Mouse (Mus musculus) brain, embryonic 14.5 days (tissue): ENCODE measurements around the gene Prrg2. TPM values are rescaled to one million over a fixed set of nuclear protein-coding genes. Genes with fewer than 3 reads are reported as not detected.

Experiments
- DNase-seq: peaks from one replicate; pipeline ENCODE4 v3.0.0-alpha.2; 2011; ENCODE audit warnings: low read depth
- CTCF ChIP-seq: fragments of 200-500 bp; IDR thresholded peaks from 2 replicates; pipeline ENCODE4 v1.5.1; 2012; ENCODE audit warnings: inconsistent platforms, mild to moderate bottlenecking, moderate library complexity, borderline replicate concordance; ENCODE audit not compliant: insufficient read depth, insufficient read length; ENCODE audit errors: extremely low read depth
- POLR2A ChIP-seq: fragments of 200-500 bp; IDR thresholded peaks from 2 replicates; pipeline ENCODE4 v1.6.1; 2012; ENCODE audit warnings: mild to moderate bottlenecking, inconsistent platforms, borderline replicate concordance; ENCODE audit not compliant: poor library complexity, insufficient read depth, insufficient read length, severe bottlenecking; ENCODE audit errors: extremely low read depth
- polyA plus RNA-seq: library from polyadenylated mRNA; depleted of rRNA; stranded (reverse); fragments of >200 nt; gene quantifications from 2 replicates; pipeline ENCODE4 v1.2.3, GENCODE M21; 2012

Gene Prrg2
- polyA plus RNA-seq, 1 experiment: 25.0 TPM

DNA sequence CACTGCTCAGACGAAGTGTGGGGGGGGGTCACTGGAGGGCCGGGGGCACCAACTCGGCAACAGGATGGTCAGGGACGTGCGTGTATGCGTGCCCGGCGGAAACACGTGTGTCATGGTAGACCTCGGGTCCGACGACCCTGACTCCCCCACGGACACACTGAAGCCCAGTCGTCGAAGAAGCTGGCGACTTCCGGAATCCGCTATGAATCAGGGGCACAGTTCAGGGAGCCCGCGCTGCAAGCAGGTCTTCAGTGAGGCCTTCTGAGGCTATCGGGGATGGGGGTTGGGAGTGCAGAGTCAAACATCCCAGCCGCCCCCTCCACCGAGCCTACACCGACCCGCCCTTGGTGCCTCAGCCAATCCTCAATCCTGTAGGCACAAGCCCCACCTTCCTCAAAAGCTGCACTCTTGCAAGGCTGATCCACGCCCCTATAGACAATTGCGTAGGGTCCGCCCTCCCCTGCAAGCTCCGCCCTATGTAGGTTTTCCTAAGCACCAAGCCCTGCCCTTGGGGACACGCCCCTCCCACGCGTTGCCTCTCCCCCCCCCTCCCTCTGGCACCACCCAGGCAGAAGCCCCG is 8.5 kb downstream of the Prrg2 start:
- peak; percentile 99 for DNase-seq
- TF ChIP-seq CTCF (no peak), POLR2A (peak; percentile 29; the same call in 1 of the 2 replicates)

DNA sequence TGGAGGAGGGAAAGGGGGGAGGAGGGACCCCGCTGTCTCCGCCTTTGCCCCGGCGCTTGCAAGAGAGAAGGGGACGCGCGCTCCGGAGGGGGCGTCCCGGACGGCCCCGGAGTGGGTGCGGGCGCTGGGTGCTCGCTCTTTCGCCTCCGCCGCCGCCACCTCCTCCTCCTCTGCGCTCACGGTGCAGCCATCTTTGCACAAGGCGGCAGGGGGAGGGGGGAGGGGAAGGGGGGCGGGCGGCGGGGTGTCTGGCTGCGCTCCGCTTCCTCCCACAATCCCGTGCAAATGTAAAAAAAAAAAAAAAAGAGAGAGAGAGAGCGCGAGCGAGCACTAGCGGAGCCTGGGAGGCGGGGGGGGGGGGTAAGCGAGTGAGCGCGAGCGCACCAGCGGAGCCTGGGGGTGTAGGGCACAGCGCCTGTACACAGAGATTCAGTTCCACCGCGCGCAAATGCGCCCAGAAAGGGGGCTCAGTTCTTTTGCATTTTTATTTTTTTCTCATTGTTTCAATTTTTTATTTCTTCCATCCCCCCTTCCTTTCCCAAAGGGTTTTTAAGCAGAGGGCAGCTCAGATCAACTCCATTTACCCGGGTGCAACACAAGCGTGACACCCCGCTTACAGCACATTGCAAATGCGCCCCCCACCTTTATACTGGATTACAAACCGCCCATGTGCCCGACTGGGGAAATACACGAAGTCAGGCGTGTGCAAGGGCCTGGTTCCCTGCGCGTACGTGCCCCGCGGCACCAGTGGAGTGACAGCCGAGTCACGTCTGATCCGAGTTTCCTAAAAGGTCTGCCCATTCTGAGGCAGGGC is 9.2 kb downstream of the Prrg2 start:
- TF ChIP-seq POLR2A: peak; percentile 23
- TF ChIP-seq CTCF: no peak
- peak; percentile 95 for DNase-seq

DNA sequence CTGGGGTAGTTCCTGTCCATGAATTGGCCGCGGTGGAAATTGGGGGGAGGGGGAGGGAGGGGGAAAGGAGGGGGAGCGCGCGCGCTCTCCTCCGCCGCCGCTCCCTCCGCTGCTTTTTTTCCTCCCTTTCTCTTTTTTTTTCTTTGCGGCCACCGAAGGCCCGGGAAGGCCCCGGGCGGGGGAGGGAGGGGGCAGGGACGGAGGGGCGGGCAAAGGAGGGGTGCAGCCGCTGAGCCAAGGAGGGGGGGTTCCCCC is 9.7 kb downstream of the Prrg2 start, which contains the start of gene Prr12:
Gene Prr12, minus strand, starts transcription at position 20 of the 255 bp plus-strand sequence.
- TF ChIP-seq CTCF (no peak), POLR2A (no peak)
- DNase-seq: peak; percentile 90

DNA sequence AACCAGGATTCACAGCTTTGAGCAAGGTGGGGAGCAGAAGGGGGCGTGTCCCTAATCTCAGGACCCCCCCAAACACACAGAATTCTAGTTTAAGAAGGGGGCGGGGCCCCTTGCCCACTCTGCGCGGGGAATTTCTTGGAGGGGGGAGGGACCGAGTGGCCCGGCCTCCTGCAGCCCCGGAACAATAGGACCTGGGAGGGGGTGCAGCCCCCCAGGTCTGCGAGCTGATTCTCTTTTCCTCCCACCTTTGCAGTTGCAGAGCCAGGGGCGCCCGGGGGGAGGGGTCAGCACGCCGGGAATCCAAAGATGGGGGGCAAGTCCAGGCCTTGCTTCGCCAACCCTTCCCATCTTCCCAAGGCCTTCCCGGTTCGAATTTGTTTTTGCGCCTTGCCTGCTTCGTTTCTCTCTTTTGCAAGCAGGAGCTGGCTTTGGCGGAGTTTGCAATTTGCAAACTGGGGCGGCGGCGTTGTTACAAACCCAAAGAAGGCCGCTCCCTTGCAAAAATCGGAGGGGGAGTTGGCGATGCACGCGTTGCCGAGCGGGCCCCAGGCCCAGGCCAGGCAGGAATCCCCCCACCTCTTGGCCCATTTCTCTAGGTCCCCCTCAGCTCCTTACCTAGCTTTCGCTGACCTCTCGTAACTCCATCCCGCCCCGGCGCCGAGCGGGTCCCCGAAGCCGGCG is 10.2 kb downstream of the Prrg2 start:
- TF ChIP-seq CTCF (no peak), POLR2A (no peak)
- no peak for DNase-seq

DNA sequence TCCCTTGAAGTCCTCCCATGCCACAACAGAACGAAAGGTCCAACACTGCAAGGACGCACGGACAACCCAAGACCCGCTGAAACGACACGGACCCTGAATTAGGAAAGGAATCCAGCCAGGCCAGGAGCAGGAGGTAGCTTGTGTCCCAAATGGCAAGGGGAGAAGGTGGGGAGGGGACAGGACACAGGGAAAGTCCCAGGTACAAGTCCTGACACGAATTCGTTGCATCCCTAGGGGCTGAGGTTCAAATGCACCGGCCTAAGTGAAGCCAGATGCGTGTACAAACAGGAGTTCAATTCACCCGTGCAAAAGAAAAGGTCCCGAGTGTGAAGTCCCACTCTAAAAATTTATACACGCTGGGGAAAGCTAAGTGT is 10.9 kb downstream of the Prrg2 start:
- TF ChIP-seq CTCF (no peak), POLR2A (no peak)
- no peak for DNase-seq

DNA sequence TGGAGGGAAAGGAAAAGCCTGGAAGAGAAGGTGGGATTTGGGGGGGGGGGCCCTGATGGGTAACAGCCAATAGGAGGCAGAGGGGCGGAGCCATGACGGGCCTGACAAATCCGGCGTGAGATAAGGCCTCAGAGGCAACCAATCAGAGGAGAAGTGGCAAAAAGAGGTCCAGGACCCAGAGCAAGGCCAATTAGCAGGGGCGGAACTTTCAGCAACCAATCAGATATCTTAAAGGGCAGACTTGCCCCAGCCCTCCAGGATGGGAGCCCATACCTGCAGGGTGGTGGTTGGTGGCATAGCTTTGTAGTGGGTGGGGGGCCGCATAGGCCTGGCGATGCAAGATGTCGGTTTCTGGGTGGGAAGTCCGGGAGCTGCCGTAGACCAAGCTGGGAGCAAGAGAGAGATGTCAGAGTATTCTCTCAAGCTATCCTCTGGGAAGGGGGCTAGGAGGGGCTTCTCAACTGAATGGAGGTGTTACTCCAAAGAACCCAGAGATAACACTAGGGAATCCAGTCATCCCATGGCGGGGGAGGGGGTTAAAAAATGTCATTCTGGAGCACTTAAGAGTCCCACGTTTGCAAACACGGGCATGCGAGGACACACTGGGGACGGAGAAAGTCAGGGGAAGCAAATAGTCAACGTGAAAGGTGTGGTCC is 11.4 kb downstream of the Prrg2 start:
- DNase-seq: peak; percentile 98
- TF ChIP-seq CTCF: no peak
- no peak for TF ChIP-seq POLR2A

DNA sequence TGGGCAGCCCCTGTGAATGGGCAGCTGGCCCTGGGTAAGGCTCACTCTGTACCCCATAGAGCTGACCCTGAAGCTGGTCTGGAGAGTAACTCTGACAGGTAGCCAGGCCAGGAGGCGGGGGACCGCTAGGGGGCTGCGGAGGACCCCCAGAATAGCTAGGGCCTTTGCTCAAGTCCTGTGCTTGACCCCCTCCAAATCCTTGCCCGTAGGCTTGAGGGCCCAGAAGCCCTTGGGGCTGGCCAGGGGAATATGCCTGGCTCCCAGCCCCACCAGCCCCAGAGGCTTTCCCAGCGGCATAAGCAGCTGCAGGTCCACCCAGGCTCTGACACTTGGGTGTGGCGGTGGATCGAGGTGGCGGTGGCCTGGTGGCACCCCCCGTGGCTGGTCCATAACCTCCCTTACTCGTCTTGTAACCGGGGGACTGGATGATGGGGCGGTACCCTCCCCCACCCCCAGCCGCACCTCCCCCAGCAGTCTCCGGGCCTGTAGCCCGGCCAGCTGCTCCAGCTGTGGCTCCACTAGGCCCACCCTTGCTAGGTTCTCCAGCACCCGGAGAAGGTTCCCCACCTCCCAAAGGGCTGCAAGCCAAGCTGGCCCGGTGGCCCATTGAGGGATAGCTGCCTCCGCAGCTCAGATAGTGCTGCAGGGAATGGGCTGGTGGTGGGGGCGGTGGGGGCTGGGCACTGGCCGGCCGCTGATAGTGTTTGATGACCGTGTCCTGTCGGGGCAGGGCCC is 13.4 kb downstream of the Prrg2 start:
- DNase-seq: no peak
- TF ChIP-seq CTCF (no peak), POLR2A (no peak)

DNA sequence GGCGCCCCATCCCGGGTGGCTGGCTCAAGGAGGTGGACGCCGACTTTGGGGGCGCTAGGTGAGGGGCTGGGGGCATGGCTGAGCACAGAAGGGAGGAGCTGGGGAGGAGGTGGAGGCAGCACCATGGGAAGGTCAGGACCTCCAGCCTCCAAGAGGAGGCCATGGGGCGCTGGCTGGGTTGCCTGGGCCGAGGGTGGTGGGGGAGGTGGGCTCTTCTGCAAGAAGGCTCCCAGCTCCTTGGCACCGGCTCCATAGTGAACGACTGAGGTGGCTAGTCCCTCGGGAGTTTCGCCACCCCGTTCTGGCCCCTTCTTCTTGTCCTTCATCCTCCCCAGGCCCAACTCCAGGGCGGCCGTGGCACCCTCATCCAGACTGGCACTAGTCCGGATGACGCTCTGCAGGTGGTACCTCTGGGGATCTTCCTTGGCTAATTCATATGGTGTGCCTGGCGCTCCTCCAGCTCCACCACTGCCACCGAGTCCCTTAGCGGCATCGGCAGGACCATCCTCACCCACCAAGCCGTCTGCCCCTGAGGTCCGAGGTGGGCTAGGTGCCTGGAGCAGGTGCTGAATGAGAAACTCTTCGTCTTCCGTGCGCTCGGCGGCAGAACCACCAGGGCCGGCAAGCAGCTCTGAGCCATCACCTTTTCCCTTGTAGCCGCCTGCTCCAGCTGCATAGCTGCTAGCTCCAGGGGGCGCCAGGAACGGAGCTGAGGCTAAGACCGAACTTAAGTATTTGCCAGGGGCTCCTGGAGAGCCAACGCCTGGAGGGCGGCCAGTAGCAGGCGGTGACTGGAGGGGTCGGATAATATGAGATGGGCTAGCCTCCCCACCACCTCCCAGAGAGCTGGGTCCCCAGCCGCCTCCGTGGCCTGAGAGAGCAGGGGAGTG is 14.2 kb downstream of the Prrg2 start:
- DNase-seq: no peak
- TF ChIP-seq POLR2A (no peak), CTCF (no peak)

DNA sequence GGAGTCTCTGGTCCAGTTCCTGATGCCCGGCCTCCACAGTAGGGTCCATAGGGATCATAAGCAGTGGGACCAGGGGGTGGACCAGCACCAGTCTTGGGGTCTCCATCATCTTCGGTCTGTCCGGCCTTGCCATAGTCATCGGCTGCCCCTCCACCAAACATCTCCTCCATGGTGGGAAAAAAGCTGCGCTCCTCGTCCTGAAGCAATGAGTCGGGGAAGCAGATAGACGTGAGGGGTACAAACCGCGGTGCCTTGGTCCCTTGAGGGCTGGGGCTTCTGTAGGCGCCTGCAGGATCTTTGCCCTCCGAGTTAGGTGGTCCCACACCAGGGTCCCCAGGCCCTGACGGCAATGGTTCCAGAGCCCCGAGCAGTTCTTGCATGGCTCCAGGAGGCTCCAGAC is 15.0 kb downstream of the Prrg2 start:
- no peak for DNase-seq
- TF ChIP-seq CTCF: no peak
- TF ChIP-seq POLR2A: no peak

DNA sequence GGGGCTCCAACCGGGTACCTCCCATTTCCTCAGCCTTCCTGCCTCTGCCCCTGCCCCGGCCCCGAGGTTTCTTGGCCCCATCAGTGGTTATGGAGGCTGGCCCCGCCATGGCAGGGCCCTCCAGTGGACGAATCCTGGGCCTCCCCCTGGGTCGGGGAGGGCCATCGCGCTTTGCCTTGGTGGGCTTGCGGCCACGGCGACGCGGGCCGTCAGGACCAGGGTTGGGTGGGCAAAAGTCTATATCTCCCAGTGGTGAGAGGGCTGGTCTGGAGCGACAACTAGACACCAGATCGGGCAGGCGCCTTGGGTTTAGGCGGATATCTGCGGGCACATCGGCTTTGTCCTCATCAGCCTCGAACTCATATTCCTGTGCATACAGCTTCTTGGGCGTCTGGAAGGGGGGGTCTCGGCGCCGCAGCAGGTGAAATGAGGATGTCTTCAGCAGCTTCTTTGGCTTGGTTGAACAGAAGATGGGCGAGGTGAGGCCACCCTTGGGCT is 15.6 kb downstream of the Prrg2 start:
- TF ChIP-seq POLR2A (no peak), CTCF (no peak)
- no peak for DNase-seq
